Mouse (Mus musculus): ENCODE results near the gene Rem2. TPM values are rescaled to one million over a fixed set of nuclear protein-coding genes. Genes with fewer than 3 reads are reported as not detected.

Rem2 gene
- polyA plus RNA-seq, 1 experiment from 2014 or later, result 0.59 TPM

DNA sequence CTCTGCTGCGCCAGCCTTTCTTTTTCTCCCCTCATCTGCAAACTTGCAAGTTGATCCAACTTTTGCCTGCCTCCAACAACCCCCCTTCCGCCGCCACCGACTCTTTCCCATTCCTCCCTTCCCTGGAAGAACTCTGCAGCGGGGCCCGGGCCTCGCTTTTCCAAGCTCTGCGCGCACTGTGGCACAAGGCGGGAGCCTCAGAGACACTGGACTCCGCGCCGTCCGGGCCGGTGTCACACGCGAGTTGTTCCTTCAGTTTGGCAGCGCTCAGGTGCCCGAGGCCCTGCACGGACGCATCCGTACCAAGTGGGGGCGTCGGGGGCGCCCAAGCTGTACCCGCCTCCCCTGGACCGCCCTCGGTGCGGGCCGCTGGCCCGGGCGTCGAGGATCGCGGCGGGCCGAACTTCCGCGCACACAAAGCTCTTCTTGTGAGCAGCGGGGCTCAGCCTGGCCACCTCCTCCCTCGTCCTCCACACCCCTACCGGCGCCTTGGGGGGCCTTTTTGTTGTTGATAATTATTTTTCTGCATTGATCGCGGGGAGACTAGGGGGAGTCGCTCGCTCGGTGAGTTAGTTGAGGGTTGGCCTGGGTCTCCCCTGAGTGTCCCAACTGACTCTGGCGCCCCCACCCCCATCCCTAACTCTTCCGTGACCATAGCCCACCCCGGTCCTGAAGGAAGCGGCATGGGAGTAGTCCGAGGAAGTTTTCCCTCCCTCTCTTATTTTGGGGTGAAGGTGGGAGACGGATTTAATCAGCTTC is 43.6 kb upstream of the Rem2 start:
- Histone ChIP-seq H3K27me3 (ENCODE audit: control insufficient read depth, insufficient read depth, low read length) (no peaks in the 10 kb centered on the region), H3K4me3 (ENCODE audit: low read length) (peak overlapping the region; percentile 83), H3K9ac (ENCODE audit: low read length) (peak overlapping the region; percentile 97), H3K9me3 (replicated peaks; ENCODE audit: control insufficient read depth, low read length) (no peaks in the 10 kb centered on the region), H3K4me1 (ENCODE audit: control insufficient read depth, insufficient read depth, low read length) (peaks cover 36% of the 10 kb centered on the region), H3K4me2 (ENCODE audit: low read depth, low read length) (peak overlapping the region; percentile 80), H3K36me3 (ENCODE audit: control insufficient read depth, insufficient read depth) (peaks cover 5% of the 10 kb centered on the region), H3K27ac (ENCODE audit: low read length) (peak overlapping the region; percentile 96)
- WGBS, result 1% methylated on average over 54 of the region's 54 CpGs
- peak; percentile 21; the same call in 1 of the 2 replicates for ATAC-seq (replicated peaks; ENCODE audit: extremely low read depth, insufficient read depth, low FRiP score)

DNA sequence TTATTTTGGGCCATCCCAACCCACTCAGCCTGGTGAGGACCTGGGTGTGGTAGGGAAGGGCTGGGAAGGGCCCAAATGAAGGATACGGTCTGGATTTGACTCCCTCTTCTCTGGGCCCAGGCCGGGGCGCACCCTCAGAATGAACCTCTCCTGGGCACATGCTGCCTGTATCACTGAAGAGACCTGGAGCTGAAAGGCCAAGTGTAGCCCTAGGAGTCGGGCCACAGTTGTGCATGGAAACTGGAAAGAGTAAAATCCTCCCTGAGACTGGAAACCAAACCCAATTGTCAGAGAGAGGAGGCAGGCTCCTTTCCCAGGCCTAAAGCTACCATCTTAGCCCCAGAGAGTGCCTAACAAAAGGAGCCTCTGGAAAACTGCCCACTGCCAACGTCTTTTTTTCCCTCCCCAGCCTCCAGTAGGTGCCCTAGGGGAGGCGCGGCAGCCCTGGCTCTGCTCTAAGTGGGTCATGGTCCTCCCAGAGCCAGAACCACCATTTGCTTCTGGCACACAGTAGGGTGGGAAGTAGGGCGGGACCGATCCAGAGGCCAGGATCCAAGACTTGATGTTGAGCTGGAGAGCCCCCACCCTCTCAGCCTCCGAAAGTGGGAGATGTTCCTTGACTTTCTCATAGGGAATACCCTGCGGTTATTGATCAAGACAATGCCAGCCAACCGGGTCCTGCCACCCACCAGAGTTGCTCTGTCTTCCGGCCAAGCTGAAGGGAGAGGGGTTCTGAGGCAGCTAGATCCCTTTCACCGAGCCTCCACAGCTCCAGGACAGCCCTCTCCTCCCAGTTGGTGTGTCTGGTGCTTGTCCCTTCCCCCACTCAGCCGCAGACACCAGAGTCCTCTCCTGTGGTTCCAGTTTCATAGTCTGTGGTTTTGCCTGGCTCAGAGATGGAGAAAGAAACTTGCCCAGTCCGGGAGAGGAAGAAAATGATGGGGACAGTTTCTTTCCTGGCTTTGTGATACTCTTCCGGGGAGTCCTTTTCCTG is 42.8 kb upstream of the Rem2 start:
- Histone ChIP-seq H3K36me3 (ENCODE audit: control insufficient read depth, insufficient read depth) (peaks cover 6% of the 10 kb centered on the region), H3K27ac (ENCODE audit: low read length) (peak overlapping the region; percentile 96), H3K27me3 (ENCODE audit: control insufficient read depth, insufficient read depth, low read length) (no peaks in the 10 kb centered on the region), H3K9me3 (replicated peaks; ENCODE audit: control insufficient read depth, low read length) (no peaks in the 10 kb centered on the region), H3K4me1 (ENCODE audit: control insufficient read depth, insufficient read depth, low read length) (peaks cover 36% of the 10 kb centered on the region), H3K4me3 (ENCODE audit: low read length) (peak overlapping the region; percentile 83), H3K4me2 (ENCODE audit: low read depth, low read length) (peak overlapping the region; percentile 80), H3K9ac (ENCODE audit: low read length) (peak overlapping the region; percentile 97)
- no peak for ATAC-seq (replicated peaks; ENCODE audit: extremely low read depth, insufficient read depth, low FRiP score)
- WGBS, result 31% methylated on average over 17 of the region's 17 CpGs

- peak overlapping the region; percentile 96 for H3K27ac ChIP-seq (ENCODE audit: low read length)
- peak overlapping the region; percentile 83 for H3K4me3 ChIP-seq (ENCODE audit: low read length)
- peak overlapping the region; percentile 80 for H3K4me2 ChIP-seq (ENCODE audit: low read depth, low read length)
- peaks cover 10% of the 10 kb centered on the region for H3K36me3 ChIP-seq (ENCODE audit: control insufficient read depth, insufficient read depth)
- no peaks in the 10 kb centered on the region for H3K9me3 ChIP-seq (replicated peaks; ENCODE audit: control insufficient read depth, low read length)
- H3K9ac ChIP-seq (ENCODE audit: low read length), result peak overlapping the region; percentile 97
- H3K27me3 ChIP-seq (ENCODE audit: control insufficient read depth, insufficient read depth, low read length), result no peaks in the 10 kb centered on the region
- no peak for ATAC-seq (replicated peaks; ENCODE audit: extremely low read depth, insufficient read depth, low FRiP score)
- 55% methylated on average over 12 of the region's 12 CpGs for WGBS
- peaks cover 32% of the 10 kb centered on the region for H3K4me1 ChIP-seq (ENCODE audit: control insufficient read depth, insufficient read depth, low read length)
These were observed 41.9 kb upstream of the Rem2 start for GRCm38 (mm10) chr14:54433941-54434531.

- Histone ChIP-seq H3K4me1 (ENCODE audit: control insufficient read depth, insufficient read depth, low read length) (peaks cover 19% of the 10 kb centered on the region), H3K36me3 (ENCODE audit: control insufficient read depth, insufficient read depth) (peaks cover 20% of the 10 kb centered on the region), H3K27me3 (ENCODE audit: control insufficient read depth, insufficient read depth, low read length) (no peaks in the 10 kb centered on the region), H3K9ac (ENCODE audit: low read length) (no peak overlapping the region), H3K9me3 (replicated peaks; ENCODE audit: control insufficient read depth, low read length) (no peaks in the 10 kb centered on the region), H3K4me3 (ENCODE audit: low read length) (no peak overlapping the region), H3K27ac (ENCODE audit: low read length) (no peak overlapping the region), H3K4me2 (ENCODE audit: low read depth, low read length) (no peak overlapping the region)
- no peak for ATAC-seq (replicated peaks; ENCODE audit: extremely low read depth, insufficient read depth, low FRiP score)
- WGBS, result 66% methylated on average over 11 of the region's 11 CpGs
These were observed 40.5 kb upstream of the Rem2 start for GRCm38 (mm10) chr14:54435194-54435918.

DNA sequence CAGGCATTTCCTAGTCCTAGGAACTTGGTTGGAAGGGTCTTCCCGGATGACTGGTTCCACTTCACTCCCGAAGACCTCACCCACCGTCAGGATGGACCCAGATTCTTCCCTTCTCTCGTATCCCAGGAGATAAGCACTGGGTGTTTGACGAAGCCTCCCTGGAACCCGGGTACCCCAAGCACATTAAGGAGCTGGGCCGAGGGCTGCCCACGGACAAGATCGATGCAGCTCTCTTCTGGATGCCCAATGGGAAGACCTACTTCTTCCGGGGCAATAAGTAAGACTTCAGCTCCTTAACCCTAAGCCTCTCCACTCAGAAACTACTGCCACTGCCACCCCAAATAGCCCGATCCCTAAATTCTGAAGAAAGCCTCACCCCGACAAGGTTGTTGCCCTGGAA is 36.7 kb upstream of the Rem2 start:
- Histone ChIP-seq H3K27ac (ENCODE audit: low read length) (no peak overlapping the region), H3K4me3 (ENCODE audit: low read length) (no peak overlapping the region), H3K9me3 (replicated peaks; ENCODE audit: control insufficient read depth, low read length) (no peaks in the 10 kb centered on the region), H3K4me1 (ENCODE audit: control insufficient read depth, insufficient read depth, low read length) (peaks cover 5% of the 10 kb centered on the region), H3K9ac (ENCODE audit: low read length) (no peak overlapping the region), H3K4me2 (ENCODE audit: low read depth, low read length) (no peak overlapping the region), H3K27me3 (ENCODE audit: control insufficient read depth, insufficient read depth, low read length) (no peaks in the 10 kb centered on the region), H3K36me3 (ENCODE audit: control insufficient read depth, insufficient read depth) (peaks cover 23% of the 10 kb centered on the region)
- no peak for ATAC-seq (replicated peaks; ENCODE audit: extremely low read depth, insufficient read depth, low FRiP score)
- WGBS, result 88% methylated on average over 12 of the region's 12 CpGs

- Histone ChIP-seq H3K36me3 (ENCODE audit: control insufficient read depth, insufficient read depth) (peaks cover 23% of the 10 kb centered on the region), H3K4me2 (ENCODE audit: low read depth, low read length) (no peak overlapping the region), H3K27me3 (ENCODE audit: control insufficient read depth, insufficient read depth, low read length) (no peaks in the 10 kb centered on the region), H3K4me3 (ENCODE audit: low read length) (no peak overlapping the region), H3K9me3 (replicated peaks; ENCODE audit: control insufficient read depth, low read length) (no peaks in the 10 kb centered on the region), H3K27ac (ENCODE audit: low read length) (no peak overlapping the region), H3K4me1 (ENCODE audit: control insufficient read depth, insufficient read depth, low read length) (peaks cover 2% of the 10 kb centered on the region; the same call in 1 of the 2 replicates), H3K9ac (ENCODE audit: low read length) (no peak overlapping the region)
- ATAC-seq (replicated peaks; ENCODE audit: extremely low read depth, insufficient read depth, low FRiP score), result no peak
- 71% methylated on average over 7 of the region's 7 CpGs for WGBS
These were observed 36.3 kb upstream of the Rem2 start for GRCm38 (mm10) chr14:54439610-54440009.

DNA sequence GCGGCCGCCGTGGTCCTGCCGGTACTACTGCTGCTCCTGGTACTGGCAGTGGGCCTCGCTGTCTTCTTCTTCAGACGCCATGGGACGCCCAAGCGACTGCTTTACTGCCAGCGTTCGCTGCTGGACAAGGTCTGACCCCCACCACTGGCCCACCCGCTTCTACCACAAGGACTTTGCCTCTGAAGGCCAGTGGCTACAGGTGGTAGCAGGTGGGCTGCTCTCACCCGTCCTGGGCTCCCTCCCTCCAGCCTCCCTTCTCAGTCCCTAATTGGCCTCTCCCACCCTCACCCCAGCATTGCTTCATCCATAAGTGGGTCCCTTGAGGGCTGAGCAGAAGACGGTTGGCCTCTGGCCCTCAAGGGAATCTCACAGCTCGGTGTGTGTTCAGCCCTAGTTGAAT is 35.4 kb upstream of the Rem2 start:
- Histone ChIP-seq H3K4me2 (ENCODE audit: low read depth, low read length) (no peak overlapping the region), H3K27ac (ENCODE audit: low read length) (no peak overlapping the region), H3K9me3 (replicated peaks; ENCODE audit: control insufficient read depth, low read length) (no peaks in the 10 kb centered on the region), H3K4me3 (ENCODE audit: low read length) (no peak overlapping the region), H3K27me3 (ENCODE audit: control insufficient read depth, insufficient read depth, low read length) (no peaks in the 10 kb centered on the region), H3K4me1 (ENCODE audit: control insufficient read depth, insufficient read depth, low read length) (0 out of 2 replicates have a peak, but pooled peaks cover 2% of the 10 kb centered on the region), H3K36me3 (ENCODE audit: control insufficient read depth, insufficient read depth) (peaks cover 23% of the 10 kb centered on the region), H3K9ac (ENCODE audit: low read length) (no peak overlapping the region)
- ATAC-seq (replicated peaks; ENCODE audit: extremely low read depth, insufficient read depth, low FRiP score), result no peak
- 89% methylated on average over 14 of the region's 14 CpGs for WGBS

GRCm38 (mm10) chr14:54441365-54441764 is 34.5 kb upstream of the Rem2 start:
- H3K4me2 ChIP-seq (ENCODE audit: low read depth, low read length), result no peak overlapping the region
- no peak overlapping the region for H3K4me3 ChIP-seq (ENCODE audit: low read length)
- no peak overlapping the region for H3K9ac ChIP-seq (ENCODE audit: low read length)
- peaks cover 23% of the 10 kb centered on the region for H3K36me3 ChIP-seq (ENCODE audit: control insufficient read depth, insufficient read depth)
- ATAC-seq (replicated peaks; ENCODE audit: extremely low read depth, insufficient read depth, low FRiP score), result no peak
- H3K9me3 ChIP-seq (replicated peaks; ENCODE audit: control insufficient read depth, low read length), result no peaks in the 10 kb centered on the region
- 0 out of 2 replicates have a peak, but pooled peaks cover 4% of the 10 kb centered on the region for H3K4me1 ChIP-seq (ENCODE audit: control insufficient read depth, insufficient read depth, low read length)
- H3K27me3 ChIP-seq (ENCODE audit: control insufficient read depth, insufficient read depth, low read length), result no peaks in the 10 kb centered on the region
- H3K27ac ChIP-seq (ENCODE audit: low read length), result no peak overlapping the region
- WGBS, result 78% methylated on average over 4 of the region's 4 CpGs
